14 mouse cellular contexts compared by ENCODE assay signal in the genomic region with DNA sequence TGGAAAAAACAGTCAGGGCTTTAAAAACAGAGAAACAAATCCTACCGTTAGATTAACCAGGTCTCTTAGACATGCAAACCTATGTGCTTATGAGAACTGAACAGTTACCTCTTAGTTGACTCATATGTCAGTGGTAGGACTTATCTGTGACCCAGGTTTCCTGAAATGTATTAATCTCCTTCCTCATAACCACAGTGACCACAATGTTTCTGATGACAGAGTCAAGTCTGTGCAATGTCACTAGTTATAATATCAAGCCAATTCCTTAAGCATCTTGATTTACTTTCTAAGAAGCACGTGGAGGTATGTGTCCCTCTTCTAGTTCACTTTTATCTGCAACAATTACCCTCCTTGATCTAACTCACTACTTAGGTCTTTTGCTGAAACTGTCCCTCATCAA.
"Had no signal": no experiment of that assay in that cellular context is flagged by ENCODE, and none has a peak within 500 bp of the region (broad histone marks: within the 10 kb centered on the region; RNA-seq: fewer than 3 reads in every experiment).

No protein-coding gene starts in this region.

- H3K27ac ChIP-seq: limb, embryonic 13.5 days; liver, embryonic 15.5 days; midbrain, embryonic 13.5 days; stomach, embryonic 15.5 days had no signal

- H3K4me3 ChIP-seq: limb, embryonic 13.5 days; liver, embryonic 15.5 days; midbrain, embryonic 13.5 days; stomach, embryonic 15.5 days had no signal

- H3K4me1 ChIP-seq: stomach, embryonic 15.5 days had no signal

- H3K9me3 ChIP-seq: limb, embryonic 13.5 days; liver, embryonic 15.5 days; midbrain, embryonic 13.5 days; stomach, embryonic 15.5 days had no signal

- H3K27me3 ChIP-seq: limb, embryonic 13.5 days; liver, embryonic 15.5 days; midbrain, embryonic 13.5 days; stomach, embryonic 15.5 days had no signal

- DNase-seq: kidney, adult 11 months; kidney, postnatal 10 days; left cerebral cortex, postnatal 4 days; lung, embryonic 14.5 days; lung, postnatal 10 days; lung, postnatal 4 days; right cerebral cortex, adult 18-20 months; right cerebral cortex, postnatal 25 days; thymus, adult 2 months; thymus, postnatal 25 days had no signal

- H3K36me3 ChIP-seq: limb, embryonic 13.5 days; liver, embryonic 15.5 days; midbrain, embryonic 13.5 days; stomach, embryonic 15.5 days had no signal

- H3K9ac ChIP-seq: limb, embryonic 13.5 days; liver, embryonic 15.5 days; lung, embryonic 14.5 days; midbrain, embryonic 13.5 days; stomach, embryonic 15.5 days had no signal

- H3K4me2 ChIP-seq: limb, embryonic 13.5 days; liver, embryonic 15.5 days; lung, embryonic 14.5 days; midbrain, embryonic 13.5 days; stomach, embryonic 15.5 days had no signal
